Mouse (Mus musculus): ENCODE data around the gene Hoxb4. TPM values are rescaled to one million over a fixed set of nuclear protein-coding genes. Genes with fewer than 3 reads are reported as not detected.

The Hoxb4 gene
- polyA plus RNA-seq, 1 experiment from 2014 or later = 3.6 TPM

DNA sequence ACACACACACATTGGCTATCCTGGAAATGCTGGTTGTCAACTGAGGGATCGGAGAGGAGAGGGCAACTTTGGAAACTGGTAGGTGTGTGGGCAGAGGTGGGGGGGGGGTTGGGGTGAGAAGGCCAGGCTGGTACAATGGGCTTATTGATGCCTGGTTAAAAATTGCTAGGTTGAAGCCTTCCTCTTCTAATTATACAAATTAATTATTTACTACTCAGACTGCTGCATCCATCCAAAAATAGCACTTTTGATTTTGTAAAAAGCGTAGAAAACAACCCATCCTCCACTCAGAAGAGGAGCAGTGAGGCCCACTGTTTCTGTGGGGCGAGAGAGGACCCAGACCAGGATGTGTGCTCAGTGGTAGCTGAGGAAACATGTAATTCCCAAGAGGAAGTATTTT is 16.9 kb downstream of the Hoxb4 start:
- ATAC-seq (replicated peaks; ENCODE audit: low FRiP score, low read depth) (peak; percentile 29; the same call in 1 of the 2 replicates), DNase-seq (ENCODE audit: low spot score) (no peak)
- Histone ChIP-seq H3K9ac (ENCODE audit: low read depth, low read length) (0 out of 2 replicates have a peak overlapping the region, but pooled peaks have one; percentile 10), H3K4me3 (replicated peaks; ENCODE audit: low read depth, low read length) (no peak overlapping the region), H3K27me3 (ENCODE audit: insufficient read depth, low read length) (no peaks in the 10 kb centered on the region), H3K36me3 (ENCODE audit: insufficient read depth, low read length) (peaks cover 10% of the 10 kb centered on the region; the same call in 1 of the 2 replicates), H3K9me3 (replicated peaks; ENCODE audit: low read length) (no peaks in the 10 kb centered on the region), H3K27ac (peak overlapping the region; percentile 96), H3K4me1 (replicated peaks; ENCODE audit: insufficient read depth, low read length) (peaks cover 87% of the 10 kb centered on the region), H3K4me2 (ENCODE audit: low read length) (peak overlapping the region; percentile 72)
- TF ChIP-seq CTCF (IDR thresholded peaks at IDR 0.05; ENCODE audit: low read depth) = no peak
- 31% methylated on average over 3 of the region's 3 CpGs for WGBS

DNA sequence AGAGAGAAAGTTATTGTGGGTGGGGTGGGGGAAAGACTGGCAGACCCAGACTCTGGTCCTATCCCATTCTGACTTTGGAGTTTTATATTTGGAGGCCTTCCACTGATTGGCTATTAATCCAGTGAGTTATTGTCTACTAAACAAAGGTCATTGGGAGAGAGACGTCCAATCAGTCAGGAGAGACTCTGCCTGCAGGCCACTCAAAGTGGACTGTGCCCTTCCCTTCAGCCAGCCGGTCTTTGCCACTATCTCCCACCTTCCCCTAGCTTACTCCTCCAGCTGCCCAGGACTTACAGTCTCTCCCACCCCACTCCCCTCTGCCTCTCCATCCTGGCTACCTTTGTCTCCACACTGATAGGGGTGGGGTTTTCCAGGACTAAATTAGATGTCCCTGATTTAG is 18.5 kb downstream of the Hoxb4 start:
- H3K36me3 ChIP-seq (ENCODE audit: insufficient read depth, low read length) = peaks cover 4% of the 10 kb centered on the region; the same call in 1 of the 2 replicates
- no peak for TF ChIP-seq CTCF (IDR thresholded peaks at IDR 0.05; ENCODE audit: low read depth)
- ATAC-seq (replicated peaks; ENCODE audit: low FRiP score, low read depth) (no peak), DNase-seq (ENCODE audit: low spot score) (no peak)
- H3K9ac ChIP-seq (ENCODE audit: low read depth, low read length) = no peak overlapping the region
- peaks cover 80% of the 10 kb centered on the region for H3K4me1 ChIP-seq (replicated peaks; ENCODE audit: insufficient read depth, low read length)
- WGBS = 19% methylated on average over 2 of the region's 2 CpGs
- H3K4me3 ChIP-seq (replicated peaks; ENCODE audit: low read depth, low read length) = no peak overlapping the region
- H3K9me3 ChIP-seq (replicated peaks; ENCODE audit: low read length) = no peaks in the 10 kb centered on the region
- H3K27me3 ChIP-seq (ENCODE audit: insufficient read depth, low read length) = no peaks in the 10 kb centered on the region
- no peak overlapping the region for H3K4me2 ChIP-seq (ENCODE audit: low read length)
- peak overlapping the region; percentile 95 for H3K27ac ChIP-seq

- H3K9me3 ChIP-seq (replicated peaks; ENCODE audit: low read length) = no peaks in the 10 kb centered on the region
- H3K27ac ChIP-seq = peak overlapping the region; percentile 95
- peaks cover 79% of the 10 kb centered on the region for H3K4me1 ChIP-seq (replicated peaks; ENCODE audit: insufficient read depth, low read length)
- no peak for TF ChIP-seq CTCF (IDR thresholded peaks at IDR 0.05; ENCODE audit: low read depth)
- ATAC-seq (replicated peaks; ENCODE audit: low FRiP score, low read depth) (no peak), DNase-seq (ENCODE audit: low spot score) (no peak)
- 41% methylated on average over 6 of the region's 6 CpGs for WGBS
- H3K4me3 ChIP-seq (replicated peaks; ENCODE audit: low read depth, low read length) = no peak overlapping the region
- H3K36me3 ChIP-seq (ENCODE audit: insufficient read depth, low read length) = peaks cover 4% of the 10 kb centered on the region; the same call in 1 of the 2 replicates
- H3K9ac ChIP-seq (ENCODE audit: low read depth, low read length) = no peak overlapping the region
- no peaks in the 10 kb centered on the region for H3K27me3 ChIP-seq (ENCODE audit: insufficient read depth, low read length)
- H3K4me2 ChIP-seq (ENCODE audit: low read length) = no peak overlapping the region
Observed at GRCm38 (mm10) chr11:96337026-96337425, 19.0 kb downstream of the Hoxb4 start.

DNA sequence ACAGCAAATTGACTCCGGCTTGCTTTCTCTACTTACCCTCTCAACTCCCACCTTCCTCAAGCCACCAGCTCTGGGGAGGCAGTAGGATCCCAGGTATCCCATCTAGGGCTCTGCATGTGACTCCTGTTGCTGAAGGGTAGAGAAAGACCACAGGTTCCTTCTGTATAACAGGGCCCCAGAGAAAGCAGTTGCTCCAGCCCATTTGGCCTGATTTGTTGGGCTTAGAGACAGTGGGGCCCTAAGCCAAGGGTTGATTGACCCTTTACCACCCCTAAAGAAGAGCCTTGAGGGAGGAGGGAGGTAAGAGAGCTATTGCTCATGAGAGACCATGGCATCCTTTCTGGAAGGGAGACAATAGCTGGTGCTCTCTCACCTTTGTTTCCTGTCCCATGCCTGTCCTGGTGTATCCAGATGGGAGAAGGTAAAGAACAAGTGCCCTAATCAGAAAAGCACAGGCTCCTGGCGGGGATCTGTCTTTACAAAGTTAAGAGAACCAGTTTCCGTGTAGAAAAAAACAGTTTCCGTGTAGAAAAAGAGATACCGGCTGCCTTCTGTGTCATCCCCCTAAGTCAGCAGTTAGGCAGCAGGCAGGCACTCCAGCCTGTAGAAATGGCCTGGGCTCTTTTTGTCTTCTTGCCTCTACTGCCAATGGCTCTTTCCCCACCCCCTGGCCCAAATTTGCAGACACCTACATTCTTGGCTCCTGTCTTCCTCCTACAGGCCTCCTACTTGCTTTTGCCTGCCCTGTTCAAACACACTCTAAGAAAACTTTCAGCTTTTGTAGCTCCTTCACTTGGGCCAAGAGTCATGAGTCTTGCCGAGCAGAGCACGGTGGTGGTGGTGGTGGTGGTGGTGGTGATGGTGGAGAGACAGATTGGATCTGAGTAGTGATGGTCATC is 21.1 kb downstream of the Hoxb4 start:
- Histone ChIP-seq H3K27ac (peak overlapping the region; percentile 95), H3K9ac (ENCODE audit: low read depth, low read length) (no peak overlapping the region), H3K9me3 (replicated peaks; ENCODE audit: low read length) (no peaks in the 10 kb centered on the region), H3K4me2 (ENCODE audit: low read length) (peak overlapping the region; percentile 82), H3K36me3 (ENCODE audit: insufficient read depth, low read length) (peaks cover 3% of the 10 kb centered on the region), H3K27me3 (ENCODE audit: insufficient read depth, low read length) (no peaks in the 10 kb centered on the region), H3K4me3 (replicated peaks; ENCODE audit: low read depth, low read length) (no peak overlapping the region), H3K4me1 (replicated peaks; ENCODE audit: insufficient read depth, low read length) (peaks cover 70% of the 10 kb centered on the region)
- no peak for ATAC-seq (replicated peaks; ENCODE audit: low FRiP score, low read depth)
- TF ChIP-seq CTCF (IDR thresholded peaks at IDR 0.05; ENCODE audit: low read depth) = no peak
- peak; percentile 32 for DNase-seq (ENCODE audit: low spot score)
- WGBS = 33% methylated on average over 7 of the region's 7 CpGs

- Histone ChIP-seq H3K27me3 (ENCODE audit: insufficient read depth, low read length) (no peaks in the 10 kb centered on the region), H3K27ac (peak overlapping the region; percentile 95), H3K4me2 (ENCODE audit: low read length) (peak overlapping the region; percentile 82), H3K36me3 (ENCODE audit: insufficient read depth, low read length) (peaks cover 14% of the 10 kb centered on the region), H3K4me1 (replicated peaks; ENCODE audit: insufficient read depth, low read length) (peaks cover 69% of the 10 kb centered on the region), H3K9me3 (replicated peaks; ENCODE audit: low read length) (no peaks in the 10 kb centered on the region), H3K9ac (ENCODE audit: low read depth, low read length) (peak overlapping the region; percentile 73), H3K4me3 (replicated peaks; ENCODE audit: low read depth, low read length) (peak overlapping the region; percentile 33)
- 2% methylated on average over 32 of the region's 36 CpGs for WGBS
- no peak for TF ChIP-seq CTCF (IDR thresholded peaks at IDR 0.05; ENCODE audit: low read depth)
- DNase-seq (ENCODE audit: low spot score) (peak; percentile 96), ATAC-seq (replicated peaks; ENCODE audit: low FRiP score, low read depth) (peak; percentile 71)
Observed at GRCm38 (mm10) chr11:96340698-96341365, 22.8 kb downstream of the Hoxb4 start.
